Mouse (Mus musculus) myocyte (in vitro differentiated cells): ENCODE measurements around the gene A730049H05Rik.

ENCODE experiments used
- E2F4 ChIP-seq: IDR thresholded peaks from one replicate; pipeline ENCODE4 v1.6.1; 2011; ENCODE audit warnings: mild to moderate bottlenecking, control low read depth, moderate library complexity; ENCODE audit not compliant: insufficient read depth
- MYOD1 ChIP-seq, 3 experiments: IDR thresholded peaks; one replicate each; pipeline ENCODE4 v1.6.1; 2011; ENCODE audit warnings: control low read depth in 2 of 3, low read depth in 2 of 3, mild to moderate bottlenecking in 2 of 3, moderate library complexity in 1 of 3; ENCODE audit not compliant: insufficient read length in 2 of 3, control insufficient read depth in 1 of 3
- POLR2A ChIP-seq: IDR thresholded peaks from one replicate; pipeline ENCODE4 v1.6.1; 2011; ENCODE audit warnings: low read depth, mild to moderate bottlenecking, control low read depth, moderate library complexity; ENCODE audit not compliant: insufficient read length
- TCF12 ChIP-seq: IDR thresholded peaks from one replicate; pipeline ENCODE4 v1.6.1; 2011; ENCODE audit warnings: mild to moderate bottlenecking, control low read depth; ENCODE audit not compliant: poor library complexity, insufficient read depth, severe bottlenecking

- TF ChIP-seq POLR2A (no peak), E2F4 (no peak), MYOD1 (IDR thresholded peaks at IDR 0.05; ENCODE audit: control insufficient read depth in 1 of 3, insufficient read length in 2 of 3, low read depth in 2 of 3) (no peak), TCF12 (no peak)
Observed at GRCm38 (mm10) chr6:92882446-92882845, 66.2 kb downstream of the A730049H05Rik start.
